Mouse (Mus musculus): Measurements from ENCODE around the gene Nabp1. TPM values are rescaled to one million over a fixed set of nuclear protein-coding genes. Genes with fewer than 3 reads are reported as not detected.

Nabp1 gene
- polyA plus RNA-seq, 1 experiment from 2014 or later, result 8.2 TPM

Other genes with a start within 250 kb of the Nabp1 start
- 1.8 and 2.7 TPM in 2 replicates for gene Cavin2, start 189.3 kb downstream of the Nabp1 start, polyA plus RNA-seq (2014; fragmentation: Nextera tagmentation; extraction: Ambion mirVana)